Mouse (Mus musculus) liver, embryonic 15.5 days (tissue): ENCODE measurements around the gene Gm17581. TPM values are rescaled to one million over a fixed set of nuclear protein-coding genes. Genes with fewer than 3 reads are reported as not detected.

ENCODE experiments used
- ATAC-seq: fragments of 200-750 bp; cut with Nextera tagmentation; 2 replicates; pipeline ENCODE4 v1.8.0; 2017; ENCODE audit warnings: moderate number of reproducible peaks, mild to moderate bottlenecking, moderate library complexity; ENCODE audit not compliant: insufficient read depth
- H3K27ac ChIP-seq: fragments of 300-500 bp; sonication (generic); replicated peaks from 2 replicates; pipeline ENCODE4 v1.5.1; 2015; ENCODE audit warnings: mild to moderate bottlenecking, inconsistent platforms
- H3K27me3 ChIP-seq: fragments of 300-500 bp; sonication (generic); 2 replicates; pipeline ENCODE4 v1.6.1; 2015; ENCODE audit warnings: mild to moderate bottlenecking, inconsistent platforms
- H3K36me3 ChIP-seq: fragments of 300-500 bp; sonication (generic); replicated peaks from 2 replicates; pipeline ENCODE4 v1.6.1; 2015; ENCODE audit warnings: moderate library complexity, mild to moderate bottlenecking, inconsistent platforms
- H3K4me1 ChIP-seq: fragments of 300-500 bp; sonication (generic); replicated peaks from 2 replicates; pipeline ENCODE4 v1.6.1; 2015; ENCODE audit warnings: inconsistent platforms
- H3K4me2 ChIP-seq: fragments of 300-500 bp; sonication (generic); 2 replicates; pipeline ENCODE4 v1.6.1; 2015; ENCODE audit warnings: moderate library complexity, mild to moderate bottlenecking, inconsistent platforms
- H3K4me3 ChIP-seq: fragments of 300-500 bp; sonication (generic); replicated peaks from 2 replicates; pipeline ENCODE4 v1.5.1; 2015; ENCODE audit warnings: mild to moderate bottlenecking, inconsistent platforms
- H3K9ac ChIP-seq: fragments of 300-500 bp; sonication (generic); 2 replicates; pipeline ENCODE4 v1.6.1; 2015; ENCODE audit warnings: moderate library complexity, mild to moderate bottlenecking, inconsistent platforms
- H3K9me3 ChIP-seq: fragments of 300-500 bp; sonication (generic); replicated peaks from 2 replicates; pipeline ENCODE4 v1.6.1; 2016; ENCODE audit warnings: inconsistent platforms
- WGBS: fragments of 180-500 bp; shearing (Covaris S2); methylation state at CpG from one replicate; pipeline ENCODE4 v1.1.7; 2015; ENCODE audit warnings: mixed read lengths; ENCODE audit not compliant: insufficient replicate concordance; 5-methylcytosine and 5-hydroxymethylcytosine counted together
- polyA plus RNA-seq: library from polyadenylated mRNA; unstranded; fragments of >200 nt; fragmentation: Nextera tagmentation; extraction: Ambion mirVana; gene quantifications from 2 replicates; pipeline ENCODE4 v1.2.1, GENCODE M21; 2015

Gm17581 gene
- polyA plus RNA-seq, 1 experiment from 2014 or later = not detected

DNA sequence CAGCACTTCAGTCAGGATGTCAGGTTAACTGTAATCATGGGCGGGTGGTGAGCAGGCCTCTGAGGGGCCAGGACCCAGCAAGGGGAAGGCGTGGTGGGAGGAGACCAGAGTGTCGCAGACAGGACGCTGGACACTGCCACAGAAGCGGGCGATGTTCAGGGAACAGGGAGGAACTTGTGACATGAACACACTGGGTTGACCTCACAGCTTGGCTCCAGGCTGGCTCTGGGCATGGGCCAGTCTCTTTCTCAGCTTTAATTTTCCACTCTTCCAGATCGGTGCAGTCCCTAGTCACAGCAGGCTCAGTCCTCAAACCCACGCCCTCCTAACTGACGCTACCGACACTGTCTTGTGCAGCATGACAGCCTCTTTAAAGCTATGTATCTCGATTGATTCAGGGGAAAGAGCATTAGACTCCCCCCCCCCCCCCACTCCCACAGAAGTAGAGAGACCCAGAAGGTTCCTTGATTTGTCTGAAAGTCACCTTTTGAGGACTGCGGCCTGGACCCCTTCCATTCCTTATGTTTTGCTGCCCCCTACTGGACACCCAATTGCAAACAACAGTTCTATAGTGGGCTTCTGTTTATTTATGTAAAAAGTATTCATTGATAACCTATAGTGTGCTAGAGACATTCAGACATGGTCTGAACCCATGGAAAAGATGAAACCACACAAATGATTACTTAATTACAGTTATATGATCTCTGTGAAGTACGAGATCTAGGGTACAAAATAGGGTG lies 29.2 kb upstream of the Gm17581 start:
- Histone ChIP-seq H3K4me2 (no peak overlapping the region), H3K36me3 (no peaks in the 10 kb centered on the region), H3K27me3 (peaks cover 13% of the 10 kb centered on the region), H3K9ac (no peak overlapping the region), H3K4me1 (no peaks in the 10 kb centered on the region), H3K27ac (no peak overlapping the region), H3K9me3 (no peaks in the 10 kb centered on the region), H3K4me3 (no peak overlapping the region)
- no peak for ATAC-seq
- 51% methylated on average over 13 of the region's 13 CpGs for WGBS

DNA sequence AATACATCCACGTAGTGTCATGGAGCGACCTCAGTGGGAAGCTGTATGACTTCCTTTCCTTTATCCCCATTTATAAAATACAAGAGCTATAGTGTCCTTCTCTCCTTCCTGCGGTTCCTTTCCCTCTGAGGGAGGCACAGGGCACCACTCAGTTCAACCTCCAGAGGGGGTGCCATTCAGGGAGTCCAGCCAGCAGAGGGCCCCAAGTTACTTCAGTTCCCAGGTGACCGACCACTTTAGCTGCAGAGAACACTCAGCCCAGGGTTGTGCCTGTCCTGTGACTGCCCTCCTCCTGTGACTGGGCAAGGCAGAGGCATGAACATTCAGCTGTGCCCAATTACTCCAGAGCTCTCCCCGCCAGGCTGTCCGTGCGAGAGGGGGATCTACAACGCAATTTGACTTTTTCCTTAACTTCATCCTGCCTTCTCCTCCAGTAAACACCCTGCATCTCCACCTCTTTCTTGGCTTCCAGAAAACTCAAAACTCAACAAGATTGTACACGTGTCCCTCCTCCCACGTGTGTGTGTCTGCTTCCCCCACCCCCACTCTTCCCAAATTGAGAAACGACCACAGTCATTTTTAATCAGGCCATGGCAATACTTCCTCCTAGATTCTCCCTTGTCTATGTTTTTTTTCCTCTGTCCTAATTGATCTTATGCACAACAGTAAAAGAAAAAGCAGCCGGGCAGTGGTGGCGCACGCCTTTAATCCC lies 21.3 kb upstream of the Gm17581 start:
- Histone ChIP-seq H3K4me1 (no peaks in the 10 kb centered on the region), H3K4me2 (no peak overlapping the region), H3K27ac (no peak overlapping the region), H3K4me3 (no peak overlapping the region), H3K9me3 (no peaks in the 10 kb centered on the region), H3K36me3 (no peaks in the 10 kb centered on the region), H3K9ac (no peak overlapping the region), H3K27me3 (peaks cover 15% of the 10 kb centered on the region)
- WGBS = 45% methylated on average over 14 of the region's 14 CpGs
- ATAC-seq = no peak

DNA sequence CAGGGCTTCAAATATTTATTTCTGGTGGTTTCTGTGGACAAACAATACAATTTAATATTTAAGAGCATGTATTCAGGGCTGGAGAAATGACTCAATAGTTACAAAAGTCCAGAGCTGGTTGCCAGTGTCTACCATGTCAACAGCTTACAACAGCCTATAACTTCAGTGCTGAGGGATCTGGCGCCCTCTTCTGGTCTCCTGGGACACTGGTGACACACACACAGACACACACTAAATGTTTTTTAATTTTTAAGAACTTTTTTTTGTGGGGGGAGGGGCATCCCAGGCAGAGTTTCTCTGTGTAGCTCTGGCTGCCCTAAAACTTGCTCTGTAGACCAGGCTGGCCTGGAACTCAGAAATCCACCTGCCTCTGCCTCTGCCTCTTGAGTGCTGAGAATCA lies 20.1 kb upstream of the Gm17581 start:
- no peaks in the 10 kb centered on the region for H3K36me3 ChIP-seq
- ATAC-seq = no peak

DNA sequence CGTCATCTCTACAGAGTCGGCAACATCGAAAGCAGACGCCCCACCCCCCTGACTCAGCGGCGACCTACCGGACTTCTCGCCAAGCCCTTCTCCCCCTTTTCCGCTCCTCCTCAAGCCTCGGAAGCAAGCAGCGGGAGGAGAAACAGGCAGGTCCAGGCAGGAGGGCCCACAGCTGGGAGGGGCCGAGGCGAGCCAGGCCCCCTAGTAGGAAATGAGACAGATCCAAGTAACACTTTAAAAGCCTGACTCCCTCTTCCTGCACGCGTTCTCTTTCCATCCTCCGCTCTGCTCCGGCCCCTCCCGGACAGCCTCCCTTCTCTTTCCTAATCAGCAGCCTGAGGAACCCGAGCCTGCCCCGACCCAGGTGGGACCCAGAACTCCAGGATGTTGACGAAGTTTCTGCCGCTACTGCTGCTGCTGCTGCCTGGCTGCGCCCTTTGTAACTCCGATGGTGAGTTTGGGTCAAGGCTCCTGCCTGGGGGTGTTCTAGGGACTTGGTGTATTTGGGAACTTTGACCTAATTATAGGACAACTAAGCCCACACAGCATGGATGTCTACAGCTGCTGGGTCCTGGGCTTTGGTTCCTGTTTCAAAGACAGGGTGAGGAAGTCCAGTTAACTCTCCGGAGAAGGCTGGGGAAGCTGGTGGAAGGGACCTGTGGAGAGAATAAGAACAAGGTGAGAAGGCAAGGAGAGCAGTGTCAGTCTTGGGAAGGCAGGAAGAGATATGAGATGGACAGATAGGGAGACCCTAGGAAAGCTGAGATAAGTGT lies 15.5 kb upstream of the Gm17581 start, which contains the start of gene Procr:
TSS of gene Procr (plus strand) at position 104 of the 773 bp plus-strand sequence.
- 4% methylated on average over 25 of the region's 25 CpGs for WGBS
- no peak for ATAC-seq
- Histone ChIP-seq H3K4me3 (peak within 1 kb of the TSS; percentile 38), H3K4me2 (peak within 1 kb of the TSS; percentile 59), H3K27me3 (peaks cover 38% of the 10 kb centered on the region), H3K4me1 (0 out of 2 replicates have a peak, but pooled peaks cover 4% of the 10 kb centered on the region), H3K9ac (no peak within 1 kb of the TSS), H3K36me3 (no peaks in the 10 kb centered on the region), H3K27ac (no peak within 1 kb of the TSS), H3K9me3 (no peaks in the 10 kb centered on the region)

More for the DNA sequence above, 20.1 kb upstream of the Gm17581 start:
- 0% methylated on average over 1 of the region's 1 CpGs for WGBS
- Histone ChIP-seq H3K27me3 (peaks cover 27% of the 10 kb centered on the region), H3K4me2 (no peak overlapping the region), H3K4me3 (no peak overlapping the region), H3K4me1 (0 out of 2 replicates have a peak, but pooled peaks cover 2% of the 10 kb centered on the region), H3K27ac (no peak overlapping the region), H3K9ac (no peak overlapping the region), H3K9me3 (no peaks in the 10 kb centered on the region)

DNA sequence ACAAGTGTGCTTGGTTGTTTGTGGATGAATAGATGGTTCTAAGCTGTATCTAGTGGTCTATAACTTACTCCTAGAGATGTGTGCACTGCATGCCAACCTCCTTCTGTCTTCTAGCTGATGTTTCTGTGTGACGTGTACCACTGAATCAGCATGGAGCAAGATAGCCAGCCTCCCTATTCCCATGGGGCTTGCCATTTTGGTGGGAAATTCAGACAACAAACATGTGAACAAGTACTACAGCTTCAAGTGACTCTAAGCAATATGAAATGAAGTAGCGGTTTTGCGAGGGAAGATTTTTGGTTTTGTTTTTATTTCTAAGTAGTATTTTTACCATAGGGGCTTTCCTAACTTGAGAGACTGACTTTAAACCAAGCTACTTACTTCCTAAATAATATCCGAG lies 13.7 kb upstream of the Gm17581 start:
- no peaks in the 10 kb centered on the region for H3K36me3 ChIP-seq
- WGBS = 75% methylated on average over 4 of the region's 4 CpGs
- no peak for ATAC-seq
- H3K9me3 ChIP-seq = no peaks in the 10 kb centered on the region
- 0 out of 2 replicates have a peak, but pooled peaks cover 4% of the 10 kb centered on the region for H3K4me1 ChIP-seq
- no peak overlapping the region for H3K9ac ChIP-seq
- H3K4me3 ChIP-seq = no peak overlapping the region
- H3K27me3 ChIP-seq = peaks cover 48% of the 10 kb centered on the region
- H3K27ac ChIP-seq = no peak overlapping the region
- H3K4me2 ChIP-seq = no peak overlapping the region

DNA sequence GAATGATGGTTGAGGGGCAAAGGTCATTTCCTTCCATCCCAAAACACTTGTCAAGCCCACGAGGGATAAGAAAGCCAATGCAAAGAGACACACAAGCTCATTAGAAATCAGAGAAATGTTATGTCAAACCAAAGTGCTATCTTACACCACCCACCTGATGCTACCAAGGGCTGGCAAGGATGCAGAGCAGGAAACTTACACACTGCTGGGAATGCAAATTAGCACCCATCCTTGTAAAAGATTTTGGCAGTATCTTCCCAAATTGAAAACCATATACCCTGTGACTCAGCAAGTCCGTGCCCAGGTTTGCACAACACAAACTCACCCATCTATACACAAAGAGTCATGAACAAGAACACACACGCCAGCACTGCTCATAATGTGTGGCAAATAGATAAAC lies 9.8 kb upstream of the Gm17581 start:
- WGBS = 30% methylated on average over 3 of the region's 3 CpGs
- no peak for ATAC-seq
- Histone ChIP-seq H3K9ac (no peak overlapping the region), H3K9me3 (no peaks in the 10 kb centered on the region), H3K4me2 (no peak overlapping the region), H3K27me3 (peaks cover 40% of the 10 kb centered on the region), H3K27ac (no peak overlapping the region), H3K36me3 (no peaks in the 10 kb centered on the region), H3K4me1 (peaks cover 10% of the 10 kb centered on the region), H3K4me3 (no peak overlapping the region)

DNA sequence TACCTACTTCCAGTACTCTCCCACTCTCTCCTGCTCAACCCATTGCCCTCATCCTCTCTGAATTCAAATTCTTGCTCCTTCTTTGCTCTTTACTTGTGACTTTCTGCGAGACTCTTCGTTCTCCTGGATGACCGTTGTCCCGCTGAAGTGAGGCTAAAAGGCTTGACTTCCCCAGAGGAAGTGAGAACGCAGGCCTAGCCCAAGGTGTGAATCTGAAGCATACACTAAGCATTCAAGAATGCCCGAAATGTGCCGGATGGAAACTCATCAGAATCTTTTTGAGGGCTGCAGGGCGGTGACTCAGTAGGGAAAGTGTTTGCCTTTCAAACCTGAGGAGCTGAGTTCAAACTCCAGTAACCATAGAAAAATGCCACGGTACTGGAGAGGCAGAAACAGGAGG lies 7.7 kb upstream of the Gm17581 start:
- H3K9ac ChIP-seq = no peak overlapping the region
- H3K36me3 ChIP-seq = no peaks in the 10 kb centered on the region
- H3K27ac ChIP-seq = no peak overlapping the region
- no peaks in the 10 kb centered on the region for H3K9me3 ChIP-seq
- H3K4me3 ChIP-seq = no peak overlapping the region
- no peak overlapping the region for H3K4me2 ChIP-seq
- peaks cover 36% of the 10 kb centered on the region for H3K27me3 ChIP-seq
- H3K4me1 ChIP-seq = peaks cover 10% of the 10 kb centered on the region
- 32% methylated on average over 9 of the region's 9 CpGs for WGBS
- ATAC-seq = no peak

DNA sequence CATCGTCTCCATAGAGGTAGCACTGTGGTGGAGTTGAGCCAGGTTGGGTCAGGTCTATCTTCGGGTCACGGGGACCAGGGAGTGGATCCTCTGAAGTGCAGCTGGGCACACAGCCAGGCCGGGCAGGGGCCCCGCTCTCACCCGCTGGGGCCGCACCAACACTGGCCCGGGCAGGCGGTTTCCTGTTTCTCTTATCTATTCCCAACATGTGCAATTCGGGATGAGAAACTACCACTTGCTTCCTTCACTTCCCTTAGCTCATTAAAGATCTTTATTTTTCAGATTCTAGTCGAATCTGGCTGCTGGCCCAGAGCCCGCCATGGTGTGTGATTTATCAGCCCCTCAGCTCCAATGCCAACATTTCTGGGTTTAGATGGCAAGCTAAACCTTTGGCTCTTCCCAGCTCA lies 7.3 kb upstream of the Gm17581 start:
- no peak overlapping the region for H3K27ac ChIP-seq
- H3K4me2 ChIP-seq = no peak overlapping the region
- no peak overlapping the region for H3K4me3 ChIP-seq
- H3K27me3 ChIP-seq = peaks cover 36% of the 10 kb centered on the region
- no peaks in the 10 kb centered on the region for H3K9me3 ChIP-seq
- 7% methylated on average over 12 of the region's 12 CpGs for WGBS
- no peak overlapping the region for H3K9ac ChIP-seq
- H3K4me1 ChIP-seq = peaks cover 10% of the 10 kb centered on the region
- ATAC-seq = peak; percentile 31; the same call in 1 of the 2 replicates
- H3K36me3 ChIP-seq = no peaks in the 10 kb centered on the region

DNA sequence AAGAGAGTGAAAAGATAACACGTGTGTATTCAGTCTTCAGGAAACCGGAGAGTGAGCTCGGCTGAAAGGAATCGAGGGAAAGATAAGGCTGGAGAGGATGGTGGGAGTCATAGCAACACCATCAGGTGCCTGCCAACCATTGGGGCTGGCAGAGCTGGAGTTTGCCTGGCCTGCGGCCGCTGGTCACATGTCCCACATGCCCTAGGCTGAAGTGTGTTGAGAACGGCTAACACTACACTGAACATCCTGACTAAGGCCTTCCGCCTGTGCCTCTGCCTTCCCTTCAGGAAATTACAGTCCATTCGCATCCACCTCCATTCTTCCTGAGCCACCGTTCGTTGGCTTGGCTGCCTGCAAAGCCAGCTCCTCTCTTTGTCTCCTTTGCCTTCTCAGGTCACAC lies 6.5 kb upstream of the Gm17581 start:
- Histone ChIP-seq H3K27ac (no peak overlapping the region), H3K4me2 (no peak overlapping the region)
- 21% methylated on average over 11 of the region's 11 CpGs for WGBS

DNA sequence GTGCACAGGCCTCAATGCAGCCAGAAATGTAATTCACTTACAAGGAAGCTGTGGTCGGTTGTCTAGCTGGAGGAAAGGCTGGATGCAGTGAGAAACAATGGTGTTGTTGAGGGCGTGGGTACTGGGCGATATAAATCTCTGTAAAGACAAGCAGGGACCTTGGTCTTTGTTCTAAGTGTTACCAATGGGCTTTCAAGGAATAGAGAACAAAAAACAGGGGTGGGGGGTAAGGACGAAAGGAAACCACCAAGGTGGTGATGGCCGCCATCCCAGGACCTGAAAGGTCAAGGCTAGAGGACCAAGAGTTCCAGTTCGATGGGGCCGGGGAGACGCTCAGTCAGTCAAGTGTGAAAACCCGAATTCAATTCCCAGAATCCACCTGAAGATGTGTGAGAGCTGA lies 2.1 kb upstream of the Gm17581 start:
- Histone ChIP-seq H3K4me2 (no peak overlapping the region), H3K27ac (no peak overlapping the region), H3K4me1 (peaks cover 6% of the 10 kb centered on the region), H3K36me3 (no peaks in the 10 kb centered on the region), H3K9ac (no peak overlapping the region), H3K27me3 (peaks cover 8% of the 10 kb centered on the region), H3K4me3 (no peak overlapping the region), H3K9me3 (no peaks in the 10 kb centered on the region)
- no peak for ATAC-seq
- WGBS = 35% methylated on average over 9 of the region's 9 CpGs

More for the DNA sequence above, 6.5 kb upstream of the Gm17581 start:
- no peaks in the 10 kb centered on the region for H3K36me3 ChIP-seq
- H3K9ac ChIP-seq = no peak overlapping the region
- no peak for ATAC-seq
- no peaks in the 10 kb centered on the region for H3K9me3 ChIP-seq
- peaks cover 10% of the 10 kb centered on the region for H3K4me1 ChIP-seq
- H3K27me3 ChIP-seq = peaks cover 36% of the 10 kb centered on the region
- no peak overlapping the region for H3K4me3 ChIP-seq

DNA sequence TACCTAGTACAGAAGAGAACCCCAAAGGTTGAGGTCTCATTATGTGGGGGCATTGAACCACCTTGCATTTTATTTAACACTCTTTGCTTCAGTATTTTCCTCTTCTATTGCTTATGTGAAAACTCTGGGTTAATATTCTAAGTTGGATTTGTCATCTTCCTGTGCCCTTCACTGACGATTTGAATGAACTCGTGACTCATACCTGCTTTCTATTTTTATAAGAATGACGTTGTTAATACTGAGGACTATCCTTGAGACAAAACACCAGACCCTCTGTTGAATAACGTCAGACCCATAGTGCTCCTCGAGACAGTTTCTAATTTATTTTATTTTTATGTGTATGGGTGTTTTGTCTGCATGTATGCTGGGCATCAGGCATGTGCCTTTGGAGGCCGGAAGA lies 1.3 kb upstream of the Gm17581 start:
- no peak overlapping the region for H3K4me2 ChIP-seq
- no peak overlapping the region for H3K9ac ChIP-seq
- H3K9me3 ChIP-seq = no peaks in the 10 kb centered on the region
- H3K4me1 ChIP-seq = no peaks in the 10 kb centered on the region
- no peak overlapping the region for H3K4me3 ChIP-seq
- 58% methylated on average over 6 of the region's 6 CpGs for WGBS
- no peaks in the 10 kb centered on the region for H3K27me3 ChIP-seq
- H3K36me3 ChIP-seq = no peaks in the 10 kb centered on the region
- H3K27ac ChIP-seq = no peak overlapping the region
- no peak for ATAC-seq
